ENCODE assay signal across 1 mouse cellular context in genomic region chr5:143268985-143269362, GRCm38 (mm10).
TF ChIP-seq lines count a peak whose summit lies in the region.

No protein-coding gene starts in this region.

TF ChIP-seq in myocyte, 11 proteins besides CTCF, POLR2A, EP300 and RAD21 (continued from another document):
- no peak for TF ChIP-seq MYOD1 (IDR thresholded peaks at IDR 0.05; ENCODE audit: control insufficient read depth in 1 of 3, insufficient read length in 2 of 3, low read depth in 2 of 3)
- no peak for TF ChIP-seq CEBPB (IDR thresholded peaks at IDR 0.05; ENCODE audit: insufficient read depth, poor library complexity, severe bottlenecking)
- TF ChIP-seq E2F4 (IDR thresholded peaks at IDR 0.05; ENCODE audit: insufficient read depth), result no peak
TF ChIP-seq in myocyte: peak in this region for 0.
